ENCODE assay signal across 10 mouse cellular contexts in the genomic region with DNA sequence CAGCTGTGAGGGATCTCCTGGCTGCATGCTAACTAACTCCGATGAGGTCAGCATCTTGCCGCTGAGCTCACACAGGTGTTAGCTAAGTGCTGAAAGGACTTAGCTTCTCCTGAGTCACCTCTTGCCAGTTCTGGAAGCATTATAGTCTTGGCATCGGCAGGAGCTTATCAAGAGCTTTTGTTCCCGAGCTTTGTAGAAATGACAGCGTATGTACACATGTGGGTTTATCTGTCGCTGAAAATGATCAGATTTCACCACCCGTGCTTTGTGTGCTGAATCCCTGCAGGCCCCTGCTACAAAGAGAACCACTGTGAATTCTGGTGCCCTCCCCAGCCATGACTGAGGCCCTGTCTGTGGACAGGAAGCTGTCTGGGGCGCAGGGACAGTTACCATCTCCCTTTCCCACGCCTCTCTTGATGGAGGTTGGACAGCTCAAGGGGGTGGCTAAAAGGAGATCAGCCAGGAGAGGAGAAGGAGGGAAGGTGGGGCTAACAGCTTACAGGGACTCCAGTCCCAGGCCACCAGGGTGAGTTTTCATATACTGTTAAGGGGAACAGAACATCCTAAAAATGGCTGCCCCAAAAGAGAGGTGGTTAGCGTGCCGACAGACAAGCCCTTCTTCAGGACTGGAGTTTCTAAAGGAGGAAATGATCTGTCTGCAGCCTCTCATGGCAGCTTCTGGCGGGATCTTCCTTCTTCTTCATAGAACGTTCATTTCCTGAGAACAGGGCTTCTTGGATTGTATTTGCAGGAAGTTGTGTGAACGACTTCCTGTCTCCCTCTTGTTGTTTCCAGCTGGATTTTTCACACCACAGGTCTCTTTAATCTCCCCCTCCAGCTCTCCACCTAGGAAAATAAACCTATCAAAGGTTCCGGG.
A peak's percentile ranks its signal among the peaks of the same experiment; 100 is the strongest.
DNase-seq lines count a peak whose midpoint lies in the region; ATAC-seq and TF ChIP-seq lines count a peak whose summit lies in the region.
"Had no signal": no experiment of that assay in that cellular context is flagged by ENCODE, and none has a peak within 500 bp of the region (broad histone marks: within the 10 kb centered on the region; RNA-seq: fewer than 3 reads in every experiment).

No protein-coding gene starts in this region.

- no peak overlapping the region for H3K4me3 ChIP-seq in hindbrain, embryonic 13.5 days
- H3K4me3 ChIP-seq in hindbrain, embryonic 11.5 days (ENCODE audit: low read depth, low read length) = no peak overlapping the region
- no peak overlapping the region for H3K4me3 ChIP-seq in testis, adult 2 months (ENCODE audit: control insufficient read depth, low read depth, low read length)
- H3K4me3 ChIP-seq: midbrain, embryonic 12.5 days; neural tube, embryonic 15.5 days had no signal

- peaks cover 8% of the 10 kb centered on the region for H3K4me1 ChIP-seq in hindbrain, embryonic 13.5 days (replicated peaks)
- H3K4me1 ChIP-seq in hindbrain, embryonic 11.5 days (replicated peaks; ENCODE audit: control insufficient read depth, insufficient read depth, low read length) = no peaks in the 10 kb centered on the region
- no peaks in the 10 kb centered on the region; the same call in 1 of the 2 replicates for H3K4me1 ChIP-seq in testis, adult 2 months (ENCODE audit: control insufficient read depth, insufficient read depth, low read length)

- H3K9ac ChIP-seq in hindbrain, embryonic 13.5 days = no peak overlapping the region
- H3K9ac ChIP-seq in hindbrain, embryonic 11.5 days (ENCODE audit: low read depth, low read length) = no peak overlapping the region
- H3K9ac ChIP-seq: midbrain, embryonic 12.5 days; neural tube, embryonic 15.5 days had no signal

- H3K9me3 ChIP-seq in hindbrain, embryonic 13.5 days = no peaks in the 10 kb centered on the region
- no peaks in the 10 kb centered on the region for H3K9me3 ChIP-seq in hindbrain, embryonic 11.5 days (ENCODE audit: control insufficient read depth, low read length)
- H3K9me3 ChIP-seq: midbrain, embryonic 12.5 days; neural tube, embryonic 15.5 days had no signal

- no peak for TF ChIP-seq POLR2A in testis, adult 2 months (IDR thresholded peaks at IDR 0.05; ENCODE audit: control insufficient read depth, low read depth, low read length)

- no peak for ATAC-seq in hindbrain, embryonic 13.5 days (ENCODE audit: low FRiP score)
- ATAC-seq in hindbrain, embryonic 11.5 days (ENCODE audit: low FRiP score) = no peak

- no peaks in the 10 kb centered on the region for H3K27me3 ChIP-seq in hindbrain, embryonic 13.5 days
- no peaks in the 10 kb centered on the region for H3K27me3 ChIP-seq in hindbrain, embryonic 11.5 days (ENCODE audit: control insufficient read depth, insufficient read depth, low read length)
- H3K27me3 ChIP-seq in testis, adult 2 months (ENCODE audit: control insufficient read depth, insufficient read depth, low read length) = no peaks in the 10 kb centered on the region
- H3K27me3 ChIP-seq: neural tube, embryonic 15.5 days had no signal

- no peak overlapping the region for H3K4me2 ChIP-seq in hindbrain, embryonic 13.5 days
- no peak overlapping the region for H3K4me2 ChIP-seq in hindbrain, embryonic 11.5 days (replicated peaks; ENCODE audit: low read depth, low read length)
- H3K4me2 ChIP-seq: midbrain, embryonic 12.5 days; neural tube, embryonic 15.5 days had no signal

- TF ChIP-seq CTCF in testis, adult 2 months (IDR thresholded peaks at IDR 0.05; ENCODE audit: control insufficient read depth, insufficient read depth, insufficient replicate concordance, low read depth, low read length) = no peak

- 72% methylated on average over 15 of the region's 15 CpGs for WGBS in hindbrain, embryonic 13.5 days
- WGBS in hindbrain, embryonic 11.5 days = 73% methylated on average over 15 of the region's 15 CpGs

- H3K36me3 ChIP-seq in hindbrain, embryonic 13.5 days = no peaks in the 10 kb centered on the region
- no peaks in the 10 kb centered on the region for H3K36me3 ChIP-seq in hindbrain, embryonic 11.5 days (ENCODE audit: control insufficient read depth, insufficient read depth, low read length)
- H3K36me3 ChIP-seq in testis, adult 2 months (ENCODE audit: control insufficient read depth, insufficient read depth, low read length) = no peaks in the 10 kb centered on the region
- H3K36me3 ChIP-seq: midbrain, embryonic 12.5 days; neural tube, embryonic 15.5 days had no signal

- no peak for DNase-seq in hindbrain, embryonic 11.5 days (ENCODE audit: low spot score)
- no peak for DNase-seq in testis, postnatal 10 days (ENCODE audit: low spot score)
- peak; percentile 33 for DNase-seq in heart, postnatal 4 days
- no peak for DNase-seq in cerebellum, postnatal 10 days
- no peak for DNase-seq in layer of hippocampus, adult 9-10 months (ENCODE audit: low spot score)
- DNase-seq in left cerebral cortex, postnatal 36 days (ENCODE audit: low spot score in 2 of 2) = no peak

- peak overlapping the region; percentile 8; the same call in 1 of the 2 replicates for H3K27ac ChIP-seq in hindbrain, embryonic 13.5 days
- H3K27ac ChIP-seq in hindbrain, embryonic 11.5 days (ENCODE audit: low read depth, low read length) = no peak overlapping the region
- H3K27ac ChIP-seq in testis, adult 2 months (ENCODE audit: control insufficient read depth, insufficient read depth, low read depth, low read length) = peak overlapping the region; percentile 66
- H3K27ac ChIP-seq: midbrain, embryonic 12.5 days; neural tube, embryonic 15.5 days had no signal

- intact Hi-C loops in left cerebral cortex, postnatal 36 days (cut with DNase I) = no loop called here
